Mouse (Mus musculus) brown adipose tissue, adult 24 weeks (tissue): ENCODE results near the gene H2afv. TPM values are rescaled to one million over a fixed set of nuclear protein-coding genes. Genes with fewer than 3 reads are reported as not detected.
A peak's percentile ranks its signal among the peaks of the same experiment; 100 is the strongest.
"Not testable (repeated sequence)": the region's sequence is repeated elsewhere in the genome, so short reads cannot be mapped to it uniquely, and the experiment has no call there.

ENCODE experiments used
- H3K27ac ChIP-seq: fragments of 200-500 bp; replicated peaks from 2 replicates; pipeline ENCODE4 v1.5.1; 2012; ENCODE audit warnings: low read depth, mild to moderate bottlenecking, low read length
- H3K4me1 ChIP-seq: fragments of 200-500 bp; 2 replicates; pipeline ENCODE4 v1.6.1; 2012; ENCODE audit warnings: low read length, mixed read lengths; ENCODE audit not compliant: control insufficient read depth, insufficient read depth, insufficient read length
- H3K4me3 ChIP-seq: fragments of 200-500 bp; 2 replicates; pipeline ENCODE4 v1.5.1; 2012; ENCODE audit warnings: low read depth, mild to moderate bottlenecking, low read length, moderate library complexity; ENCODE audit not compliant: insufficient read depth
- polyA plus RNA-seq: library from polyadenylated mRNA; stranded (reverse); fragments of >200 nt; gene quantifications from 2 replicates; pipeline ENCODE4 v1.2.4, GENCODE M21; 2012; ENCODE audit not compliant: missing spikeins, insufficient read depth, insufficient read length

The H2afv gene
- polyA plus RNA-seq, 1 experiment = 66.3 TPM

- peak within 1 kb of the TSS; percentile 97 for H3K27ac ChIP-seq
- H3K4me3 ChIP-seq = peak within 1 kb of the TSS; percentile 91
Measured at GRCm38 (mm10) chr11:6414751-6415550, 29.3 kb downstream of the H2afv start, which contains the start of gene Ppia. Ppia (plus strand) TSS chr11:6415443.

GRCm38 (mm10) chr11:6413264-6413663, 31.0 kb downstream of the H2afv start:
- peaks cover 3% of the 10 kb centered on the region; the same call in 1 of the 2 replicates for H3K4me1 ChIP-seq
- H3K27ac ChIP-seq = no peak overlapping the region
- H3K4me3 ChIP-seq = no peak overlapping the region

More at GRCm38 (mm10) chr11:6414751-6415550, 29.3 kb downstream of the H2afv start, which contains the start of gene Ppia:
- H3K4me1 ChIP-seq = peaks cover 6% of the 10 kb centered on the region; the same call in 1 of the 2 replicates

- Histone ChIP-seq H3K27ac (no peak overlapping the region), H3K4me1 (peaks cover 6% of the 10 kb centered on the region), H3K4me3 (no peak overlapping the region)
Measured at GRCm38 (mm10) chr11:6411684-6412083, 32.6 kb downstream of the H2afv start.

GRCm38 (mm10) chr11:6410755-6411154, 33.5 kb downstream of the H2afv start:
- peaks cover 15% of the 10 kb centered on the region for H3K4me1 ChIP-seq
- H3K4me3 ChIP-seq, H3K27ac ChIP-seq: not testable (repeated sequence)

GRCm38 (mm10) chr11:6410050-6410602, 34.1 kb downstream of the H2afv start:
- Histone ChIP-seq H3K27ac (no peak overlapping the region), H3K4me3 (no peak overlapping the region)

GRCm38 (mm10) chr11:6407162-6407621, 37.1 kb downstream of the H2afv start:
- Histone ChIP-seq H3K27ac (no peak overlapping the region), H3K4me3 (no peak overlapping the region), H3K4me1 (peaks cover 23% of the 10 kb centered on the region)

More at GRCm38 (mm10) chr11:6410050-6410602, 34.1 kb downstream of the H2afv start:
- H3K4me1 ChIP-seq = peaks cover 21% of the 10 kb centered on the region

- peak overlapping the region; percentile 31 for H3K27ac ChIP-seq
- peaks cover 23% of the 10 kb centered on the region for H3K4me1 ChIP-seq
- H3K4me3 ChIP-seq = no peak overlapping the region
Measured at GRCm38 (mm10) chr11:6406251-6407161, 37.7 kb downstream of the H2afv start.

GRCm38 (mm10) chr11:6405591-6406081, 38.6 kb downstream of the H2afv start:
- peak overlapping the region; percentile 31 for H3K27ac ChIP-seq
- no peak overlapping the region for H3K4me3 ChIP-seq
- H3K4me1 ChIP-seq = peaks cover 23% of the 10 kb centered on the region

GRCm38 (mm10) chr11:6404699-6405566, 39.3 kb downstream of the H2afv start:
- H3K27ac ChIP-seq = peak overlapping the region; percentile 31
- peaks cover 23% of the 10 kb centered on the region for H3K4me1 ChIP-seq
- no peak overlapping the region for H3K4me3 ChIP-seq

- no peak overlapping the region for H3K27ac ChIP-seq
- peaks cover 23% of the 10 kb centered on the region for H3K4me1 ChIP-seq
- no peak overlapping the region for H3K4me3 ChIP-seq
Measured at GRCm38 (mm10) chr11:6403830-6404405, 40.3 kb downstream of the H2afv start.

- H3K4me1 ChIP-seq = peaks cover 23% of the 10 kb centered on the region
- no peak overlapping the region for H3K27ac ChIP-seq
- H3K4me3 ChIP-seq = no peak overlapping the region
Measured at GRCm38 (mm10) chr11:6402515-6403510, 41.4 kb downstream of the H2afv start.

GRCm38 (mm10) chr11:6398141-6398540, 46.1 kb downstream of the H2afv start:
- no peak overlapping the region for H3K27ac ChIP-seq
- no peaks in the 10 kb centered on the region for H3K4me1 ChIP-seq
- H3K4me3 ChIP-seq = no peak overlapping the region

- Histone ChIP-seq H3K4me1 (peaks cover 6% of the 10 kb centered on the region), H3K4me3 (no peak overlapping the region), H3K27ac (no peak overlapping the region)
Measured at GRCm38 (mm10) chr11:6395565-6395964, 48.7 kb downstream of the H2afv start.
